Mouse (Mus musculus) megakaryocyte, adult 5-6 weeks (primary cell): ENCODE measurements at regions not wholly inside any gene's neighbourhood (a gene's known extent, or its start where the extent isn't known, plus 50 kb on each side); places are given as distances from the start of the nearest gene placed in this dataset.
"Not testable (repeated sequence)": the region's sequence is repeated elsewhere in the genome, so short reads cannot be mapped to it uniquely, and the experiment has no call there.

Experiments used
- ATAC-seq: 2 replicates; pipeline ENCODE4 v1.8.0; 2016; ENCODE audit warnings: mild to moderate bottlenecking, inconsistent platforms; ENCODE audit not compliant: poor library complexity, severe bottlenecking

DNA sequence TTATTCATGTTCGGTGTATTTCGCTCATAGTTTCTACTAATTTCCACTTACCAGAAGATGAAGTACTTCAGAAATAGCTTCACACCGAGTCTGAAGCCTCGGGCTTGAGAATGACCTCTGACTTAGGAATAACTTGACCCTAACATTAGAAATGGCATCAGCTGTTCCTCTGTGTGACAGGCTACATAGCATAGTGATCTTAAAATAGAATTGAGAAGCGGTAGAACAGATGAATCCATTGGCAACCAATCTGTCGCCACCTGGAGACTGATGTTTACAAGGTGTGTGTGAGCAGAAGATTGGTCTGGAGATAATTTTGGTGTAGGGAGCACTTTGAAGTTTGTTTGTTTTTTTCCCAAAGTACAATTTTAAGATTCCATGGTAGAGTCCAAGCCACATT is 60.9 kb upstream of the Ahi1 start:
- no peak for ATAC-seq

DNA sequence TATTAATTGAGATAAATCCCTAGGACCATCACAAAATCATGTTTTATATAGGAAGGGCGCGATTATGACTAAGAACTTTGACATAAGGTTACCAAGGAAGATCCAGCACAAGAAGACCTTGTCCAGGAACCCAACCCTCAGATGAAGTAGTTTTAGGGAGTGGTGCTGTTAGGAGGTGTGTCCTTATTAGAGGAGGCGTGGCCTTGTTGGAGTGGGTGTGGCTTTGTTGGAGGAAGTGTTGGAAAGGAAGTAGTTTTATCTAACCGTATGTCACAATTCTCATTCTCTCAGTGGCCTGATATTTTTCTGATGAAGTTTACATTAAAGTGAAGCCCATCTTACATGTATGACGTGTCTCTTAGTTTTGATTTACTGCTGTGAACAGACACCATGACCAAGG is 68.7 kb upstream of the Ahi1 start:
- peak; percentile 49; the same call in 1 of the 2 replicates for ATAC-seq

DNA sequence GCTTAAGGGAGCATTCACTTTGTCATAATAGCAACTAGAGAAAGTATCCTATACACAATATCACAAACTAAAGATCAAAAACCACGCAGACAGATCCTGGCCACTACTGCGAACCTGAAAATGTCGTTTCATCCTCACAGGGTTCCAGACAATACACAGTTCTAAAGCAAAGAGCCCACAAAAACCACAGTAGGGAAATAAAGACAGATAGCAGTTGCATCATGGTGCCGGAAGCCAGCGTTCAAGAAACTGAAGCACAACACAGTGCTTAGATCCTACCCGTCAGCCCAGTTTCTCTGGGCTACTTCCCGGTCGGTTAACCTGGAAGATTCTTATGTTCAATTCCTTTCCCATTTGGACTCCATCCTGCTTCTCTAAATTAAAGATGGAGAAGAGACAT is 69.7 kb upstream of the Ahi1 start:
- peak; percentile 88 for ATAC-seq

DNA sequence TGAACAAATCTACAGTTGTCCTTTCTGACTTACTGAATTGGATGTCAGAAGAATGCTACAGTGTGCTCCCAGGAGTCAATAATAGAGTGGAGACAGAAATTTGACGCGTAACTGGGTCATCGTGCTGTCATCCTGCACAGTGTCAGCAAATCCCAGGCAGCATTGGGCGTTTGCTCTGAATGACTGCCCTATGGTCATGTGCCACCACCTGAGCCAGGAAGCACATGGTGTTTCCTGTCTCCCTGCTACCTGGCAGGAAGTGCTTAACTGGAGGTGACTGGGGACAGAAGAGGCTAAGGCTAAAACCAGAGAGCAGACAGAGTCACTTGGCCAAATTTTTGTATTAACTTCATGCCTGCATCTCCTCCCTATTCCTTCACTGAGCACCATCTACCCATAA is 72.1 kb upstream of the Ahi1 start:
- ATAC-seq: no peak

DNA sequence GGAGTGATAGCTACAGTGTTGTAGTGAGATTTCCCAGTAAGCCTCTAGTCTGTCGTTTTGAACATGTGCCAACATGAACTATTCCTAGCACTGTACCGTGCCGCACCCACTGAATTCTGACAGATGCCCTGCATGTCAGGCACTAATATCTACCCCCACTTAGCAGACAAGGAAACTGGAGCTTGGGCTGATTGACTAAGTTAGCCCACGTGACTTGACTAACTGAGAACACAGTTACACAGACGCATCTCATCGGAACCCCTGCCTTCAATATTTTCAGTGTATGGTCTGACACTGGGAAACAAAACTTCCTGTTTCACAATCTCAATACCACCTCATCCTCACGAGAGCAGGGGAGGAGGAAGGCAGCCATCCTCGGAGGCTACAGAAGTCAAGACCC is 72.9 kb upstream of the Ahi1 start:
- peak; percentile 33 for ATAC-seq

DNA sequence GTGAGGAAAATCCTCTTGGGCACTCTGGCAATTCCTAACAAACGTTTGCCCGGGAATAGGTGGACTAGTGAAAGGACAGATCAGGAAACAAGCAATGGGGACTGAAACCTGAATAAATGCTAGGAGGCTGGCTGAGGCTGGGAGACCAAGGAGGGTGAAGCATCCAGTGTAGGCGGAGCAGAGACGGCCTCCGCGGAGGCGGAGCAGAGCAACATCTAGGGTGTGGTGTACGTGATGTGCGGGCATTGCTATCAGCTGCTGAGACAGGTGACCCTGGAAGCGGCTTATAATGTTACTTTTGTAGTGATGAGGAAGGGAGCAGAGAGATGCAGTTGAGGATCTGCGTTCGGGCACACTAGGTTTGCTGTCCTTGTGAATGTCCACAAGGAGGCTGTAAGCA is 85.3 kb upstream of the Ahi1 start:
- no peak for ATAC-seq

DNA sequence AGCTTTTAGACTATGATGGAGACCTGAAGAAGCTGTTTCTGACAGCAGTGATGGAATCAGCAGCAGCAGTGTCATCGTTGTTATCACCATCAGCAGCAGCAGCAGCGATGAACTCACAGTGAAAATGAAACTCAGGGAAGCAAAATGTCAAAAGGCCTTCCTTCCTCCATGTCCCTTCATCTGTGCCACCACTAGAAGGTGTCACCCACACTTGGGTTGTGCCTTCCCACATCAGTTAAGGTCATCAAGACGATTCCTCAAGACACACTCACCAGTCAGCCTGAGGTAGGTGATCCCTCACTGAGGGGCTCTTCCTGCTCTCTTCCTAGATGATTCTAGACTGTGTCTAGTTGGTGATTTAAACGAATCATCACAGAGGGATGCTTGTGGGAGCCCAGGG is 87.3 kb upstream of the Ahi1 start:
- peak; percentile 30; the same call in 1 of the 2 replicates for ATAC-seq

- no peak for ATAC-seq
These were observed 94.9 kb upstream of the Ahi1 start for GRCm38 (mm10) chr10:20857413-20857812.

- ATAC-seq: peak; percentile 80
These were observed 97.6 kb upstream of the Ahi1 start for GRCm38 (mm10) chr10:20854621-20855363.

DNA sequence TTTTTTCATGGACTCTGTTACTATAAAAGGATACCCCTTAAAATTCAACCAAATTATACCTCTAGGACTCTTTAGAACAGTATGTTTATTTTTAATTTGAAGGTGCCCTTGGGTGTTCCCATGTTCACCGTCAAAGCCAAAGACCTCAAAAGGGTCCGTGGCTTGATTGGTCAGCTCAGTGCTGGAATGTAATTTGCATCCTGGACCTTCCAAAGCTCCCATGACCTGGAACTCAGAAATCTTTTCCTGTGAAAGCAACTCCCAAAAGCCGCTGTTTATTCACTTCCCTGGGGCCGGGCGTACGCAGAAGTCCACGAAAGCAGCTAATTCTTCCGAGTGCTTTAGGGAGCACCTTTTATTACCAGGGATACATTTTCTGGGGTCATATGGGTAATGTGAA is 105.1 kb upstream of the Ahi1 start:
- no peak for ATAC-seq

- no peak for ATAC-seq
These were observed 109.1 kb upstream of the Ahi1 start for GRCm38 (mm10) chr10:20843277-20843676.

DNA sequence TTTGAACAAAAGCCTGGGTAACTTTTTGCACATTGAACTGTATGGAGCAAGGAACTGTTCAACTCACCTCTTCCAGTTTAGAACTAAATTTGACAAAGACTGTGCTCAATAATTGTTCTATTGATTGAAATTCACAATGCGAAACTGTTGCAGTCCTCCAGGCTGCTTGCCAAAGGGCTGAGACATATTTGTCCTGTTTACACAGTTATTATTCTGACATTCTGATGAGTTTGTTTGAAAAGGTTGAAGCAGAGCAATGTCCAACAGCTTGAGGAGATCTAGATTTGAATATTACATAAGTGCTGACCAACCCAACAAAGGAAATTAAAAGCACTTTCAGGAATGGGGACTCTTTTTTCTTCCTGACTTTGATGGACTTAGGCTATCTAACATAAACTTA is 110.2 kb upstream of the Ahi1 start:
- no peak for ATAC-seq

- peak; percentile 83 for ATAC-seq
These were observed 110.8 kb upstream of the Ahi1 start for GRCm38 (mm10) chr10:20841430-20842040.

DNA sequence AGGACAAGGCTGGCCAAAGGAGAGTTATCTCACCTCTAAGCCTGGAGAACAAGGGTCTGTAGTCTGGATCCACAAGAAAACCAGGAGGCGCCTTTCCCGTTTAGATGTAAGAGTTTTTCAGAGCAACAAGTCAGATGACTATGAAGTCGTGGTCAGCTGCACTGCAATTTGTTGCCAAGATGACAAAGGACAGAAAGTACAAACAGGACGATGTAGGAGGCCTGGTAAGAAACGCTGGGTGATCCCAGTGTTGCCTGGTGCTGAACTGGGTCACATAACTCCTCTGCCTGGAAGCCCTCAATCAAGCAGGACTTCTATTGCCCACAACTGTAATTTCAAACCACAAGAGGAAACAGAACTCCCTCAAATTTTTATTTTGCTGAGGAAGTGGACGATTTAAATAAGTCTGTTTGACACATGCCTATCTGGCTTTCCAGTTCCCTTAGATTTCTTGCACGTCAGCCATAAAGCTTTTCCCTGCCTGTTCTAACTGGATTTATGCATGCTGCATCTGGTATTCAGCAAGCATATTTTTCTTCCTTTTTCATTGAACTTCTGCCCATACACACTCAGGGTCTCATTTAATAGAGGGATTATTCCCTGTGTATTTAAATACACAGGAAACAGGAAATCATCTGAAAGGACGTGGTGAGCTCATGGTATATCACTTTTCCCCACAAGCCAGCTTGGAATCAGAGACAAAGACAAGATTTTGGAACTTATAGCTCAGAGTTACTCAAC is 113.5 kb upstream of the Ahi1 start:
- no peak for ATAC-seq

- not testable (repeated sequence) for ATAC-seq
These were observed 111.9 kb upstream of the Pde7b start for GRCm38 (mm10) chr10:20836816-20837215.

DNA sequence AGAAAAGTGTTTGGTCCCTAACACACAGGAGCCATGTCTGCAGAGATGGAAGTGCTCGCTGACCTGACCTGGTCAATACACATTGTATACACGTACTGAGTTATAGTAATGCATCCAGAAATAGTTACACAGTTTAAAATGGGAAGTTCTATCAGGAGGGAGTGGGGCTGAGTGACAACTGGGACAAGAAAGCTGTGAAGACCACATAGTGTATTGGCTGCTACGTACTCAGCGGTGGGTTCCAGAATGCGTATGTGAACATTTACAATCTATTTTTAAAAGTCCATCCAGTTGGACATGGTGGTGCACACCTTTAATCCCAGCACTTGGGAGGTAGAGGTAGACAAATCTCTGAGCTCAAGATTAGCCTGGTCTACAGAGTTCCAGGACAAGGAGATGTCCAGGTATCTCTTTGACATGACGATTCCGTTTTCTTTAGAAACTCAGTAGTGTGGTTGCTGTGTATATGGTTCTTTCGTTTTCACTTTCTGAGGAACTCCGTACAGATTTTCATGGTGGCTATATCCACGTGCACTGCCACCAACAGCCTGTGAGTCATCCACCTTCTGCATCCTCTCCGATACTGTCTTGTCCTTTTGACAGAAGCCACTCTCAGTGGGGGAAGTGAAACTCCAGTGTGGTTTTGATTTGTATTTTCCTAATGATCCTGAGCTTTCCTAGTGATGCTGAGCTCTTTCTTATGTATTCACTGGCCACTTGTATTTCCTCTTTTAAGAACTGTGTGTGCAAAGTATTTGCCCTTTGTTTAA is 110.1 kb upstream of the Pde7b start:
- ATAC-seq: peak; percentile 96

DNA sequence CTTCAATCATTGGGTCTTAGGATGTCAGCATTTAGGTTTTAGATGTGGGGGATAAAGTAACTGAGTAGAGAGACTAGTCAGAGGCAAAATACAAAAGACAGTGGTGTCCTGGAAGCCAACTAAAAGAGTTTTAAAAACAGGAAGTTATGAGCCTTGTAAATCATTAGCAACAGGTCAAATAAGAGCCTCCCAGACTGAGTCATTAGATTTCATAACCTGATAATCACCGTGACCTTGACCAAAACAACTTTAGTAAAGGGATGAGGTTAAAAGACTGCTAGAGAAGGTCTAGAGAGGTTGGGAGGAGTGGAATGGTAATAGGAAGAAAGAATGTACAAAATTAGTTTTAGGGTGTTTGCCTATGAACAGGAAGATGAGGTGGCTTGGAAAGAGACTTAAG is 103.4 kb upstream of the Pde7b start:
- peak; percentile 56 for ATAC-seq

DNA sequence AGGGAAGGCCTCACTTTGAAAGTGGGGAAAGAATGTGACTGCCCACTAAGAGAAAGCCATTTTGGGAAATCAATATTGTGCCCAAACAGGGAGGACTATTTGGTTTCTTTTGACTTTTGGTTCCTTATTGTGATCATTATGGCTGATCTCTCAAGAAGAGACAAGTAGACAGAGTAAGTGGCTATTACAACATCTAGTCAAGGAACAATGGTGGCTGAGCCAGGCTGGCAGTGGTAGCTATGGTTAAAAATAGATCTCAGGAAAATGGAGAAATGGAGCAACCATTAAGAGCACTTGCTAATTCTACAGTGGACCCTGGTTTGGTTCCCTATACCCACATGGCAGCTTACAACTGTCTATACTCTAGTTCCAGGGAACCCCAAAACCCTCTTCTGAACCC is 102.6 kb upstream of the Pde7b start:
- peak; percentile 59 for ATAC-seq

DNA sequence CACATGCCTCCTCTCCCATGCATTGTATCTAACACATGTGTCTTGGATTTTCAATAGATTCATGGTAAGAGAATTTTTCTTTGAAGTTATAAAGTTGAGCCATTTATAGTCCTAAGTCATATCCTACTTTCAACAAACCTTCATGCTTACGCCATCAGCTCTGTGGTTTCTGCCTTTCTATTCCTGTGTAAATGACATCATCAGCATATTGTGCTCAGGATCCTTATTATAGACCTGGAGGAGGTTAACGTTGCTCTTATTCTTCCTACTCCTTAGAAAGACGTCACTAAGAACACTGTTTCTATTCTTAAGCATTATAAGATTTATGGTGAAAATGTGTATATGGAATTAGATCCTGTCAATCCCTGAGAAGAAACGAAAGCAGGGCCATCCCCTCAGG is 93.7 kb upstream of the Pde7b start:
- no peak for ATAC-seq

- no peak for ATAC-seq
These were observed 74.9 kb upstream of the Pde7b start for GRCm38 (mm10) chr10:20799792-20800191.

GRCm38 (mm10) chr10:20798400-20798799 is 73.5 kb upstream of the Pde7b start:
- no peak for ATAC-seq
